Mouse (Mus musculus) pancreas, adult 10 weeks (tissue): ENCODE data around the gene Dkkl1. TPM values are rescaled to one million over a fixed set of nuclear protein-coding genes. Genes with fewer than 3 reads are reported as not detected.

Experiments used
- polyA plus RNA-seq: library from polyadenylated mRNA; stranded (reverse); fragments of 350-450 nt; fragmentation: Illumina TruSeq; extraction: RNeasy Lipid Tissue Mini Kit (QIAGEN cat#74804); gene quantifications from one replicate; pipeline ENCODE4 v1.2.3, GENCODE M21; 2015; ENCODE audit warnings: low read depth, low replicate concordance; ENCODE audit not compliant: insufficient read depth

Gene Dkkl1
- 7.0 TPM for polyA plus RNA-seq

DNA sequence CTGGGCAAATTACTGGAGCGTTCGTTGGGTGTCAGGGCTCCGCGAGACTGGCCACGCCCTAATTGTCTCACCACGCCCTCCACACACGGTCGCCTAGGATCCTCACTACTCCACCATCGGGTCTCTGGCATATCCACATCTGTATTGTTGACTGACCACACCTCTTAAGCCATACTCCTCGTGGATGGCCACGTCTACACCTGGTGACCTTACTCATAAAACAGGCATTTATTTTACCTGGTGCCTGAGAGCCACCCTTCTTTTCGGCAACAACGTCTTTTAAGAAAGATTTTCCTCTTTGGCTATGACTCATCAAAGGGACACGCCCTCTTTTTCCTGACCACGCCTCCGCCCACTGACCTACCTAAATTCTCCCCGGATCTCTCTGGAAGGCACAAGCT lies at the start of gene Dkkl1:
Gene Dkkl1, minus strand, starts transcription at position 297 of the 401 bp plus-strand sequence.

DNA sequence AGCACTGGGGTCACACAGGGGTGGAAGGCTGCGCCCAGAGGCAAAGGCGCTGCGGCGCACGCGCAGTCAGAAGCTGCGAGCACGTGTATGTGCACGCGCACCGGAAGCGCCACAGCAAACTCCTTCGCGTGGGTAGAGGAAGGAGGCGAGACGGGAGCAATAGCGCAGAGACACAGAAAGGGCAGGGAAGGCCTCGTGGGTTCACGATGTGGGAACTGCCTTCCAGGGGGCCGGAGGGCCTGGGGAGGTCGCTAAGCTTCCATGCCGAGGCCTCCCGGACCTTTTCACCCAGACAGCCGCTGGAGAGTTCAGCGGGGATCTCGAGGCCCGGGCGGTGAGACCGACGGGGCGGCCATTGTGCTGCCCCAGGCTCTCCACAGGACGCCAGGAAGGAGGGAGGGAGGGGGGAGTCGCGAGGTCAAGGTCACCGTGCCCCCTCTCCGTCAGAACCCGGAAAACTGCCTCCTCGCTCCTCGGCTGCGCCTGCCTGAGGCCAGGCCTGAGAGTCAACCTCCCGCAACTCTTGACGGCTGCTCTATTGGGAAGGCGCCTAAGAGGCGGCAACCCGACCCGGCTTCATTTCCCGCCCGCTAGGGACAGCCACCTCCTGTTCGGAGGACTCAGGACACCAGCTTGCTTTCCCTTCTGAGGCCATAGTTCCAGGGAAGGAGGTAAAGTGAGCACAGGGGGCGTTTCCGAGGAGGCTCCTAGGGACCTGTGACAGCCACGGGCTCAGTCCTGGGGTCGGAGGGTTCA lies 28.9 kb upstream of the Dkkl1 start, which contains the start of gene Slc6a16:
Gene Slc6a16, plus strand, starts transcription at position 453 of the 756 bp plus-strand sequence.

DNA sequence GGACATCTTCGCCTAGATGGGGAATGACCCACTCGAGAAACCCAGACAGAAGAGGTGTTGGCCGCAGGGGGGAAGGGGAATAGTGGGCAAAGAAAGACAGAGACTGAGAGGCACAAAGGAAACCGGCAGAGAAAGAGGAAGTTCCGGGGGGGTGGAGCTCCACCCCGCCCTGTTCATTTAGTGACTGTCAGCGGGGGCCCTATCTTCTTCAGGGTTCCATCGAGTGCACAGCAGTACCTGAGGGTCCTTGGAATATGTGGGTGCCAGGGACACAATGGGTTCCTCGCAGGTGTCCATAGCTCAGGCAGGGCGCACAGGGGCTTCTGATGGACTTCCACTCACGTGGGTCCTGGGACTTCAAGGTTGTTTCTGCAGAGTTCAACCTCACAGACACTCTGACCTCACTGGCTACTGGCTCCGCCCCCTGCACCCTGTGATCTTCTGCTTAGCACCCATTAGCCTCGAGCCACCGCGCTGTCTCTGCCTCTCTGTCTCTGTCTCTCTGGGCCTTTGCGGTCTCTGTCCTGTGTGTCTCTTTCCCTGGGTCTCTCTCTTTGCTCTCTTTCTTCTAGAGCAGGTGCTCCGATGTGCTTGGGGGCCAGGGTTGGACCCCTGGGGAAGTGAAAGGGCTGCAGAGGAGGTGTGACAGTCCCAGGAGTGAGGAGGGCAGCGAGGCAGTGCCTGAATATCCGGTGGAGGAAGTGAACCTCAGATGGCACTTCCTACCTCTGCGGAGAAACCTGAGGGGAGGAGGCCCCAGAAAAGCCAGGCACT lies 27.0 kb upstream of the Dkkl1 start, which contains the start of gene Cd37:
Gene Cd37, minus strand, starts transcription at position 393 of the 774 bp plus-strand sequence.

DNA sequence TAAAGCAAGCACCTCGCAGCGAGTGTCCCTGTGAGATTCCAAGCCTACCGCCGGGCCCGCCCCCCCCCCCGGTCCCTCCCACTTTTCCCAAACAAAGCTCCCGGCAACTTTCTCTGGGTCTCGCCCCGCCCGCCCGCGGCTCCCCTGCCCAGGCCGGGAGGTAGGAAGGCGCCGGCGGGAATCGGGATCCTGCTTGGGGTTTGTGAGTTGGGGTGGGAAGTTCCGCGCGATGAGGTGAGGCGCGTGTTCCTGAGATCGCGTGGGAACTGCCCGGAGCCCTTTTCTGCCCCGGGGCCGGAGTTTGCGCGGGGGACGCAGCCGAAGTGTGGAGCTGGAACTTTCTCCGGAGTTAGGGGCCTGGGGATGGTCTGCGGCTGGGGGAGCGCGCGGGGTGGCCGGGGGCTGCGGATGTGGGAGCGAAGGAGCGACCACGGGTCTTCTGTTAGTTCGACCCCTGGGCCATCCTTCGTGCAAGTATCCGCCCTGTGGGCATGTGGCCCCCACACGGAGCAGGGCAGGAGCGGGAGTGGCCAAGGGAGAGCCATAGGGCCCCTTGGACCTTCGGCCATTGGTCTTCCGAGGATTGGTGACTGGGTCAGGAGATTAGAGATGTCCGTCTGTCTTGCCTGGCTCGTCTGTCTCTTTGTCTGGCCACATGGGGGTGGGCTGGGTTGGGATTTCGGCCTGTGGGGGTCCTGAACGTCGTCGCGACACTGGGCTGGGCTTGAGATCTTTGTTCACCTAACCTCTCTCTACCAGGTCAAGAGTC lies 3.9 kb upstream of the Dkkl1 start, which contains the start of gene Tead2:
Gene Tead2, plus strand, starts transcription at position 81 of the 769 bp plus-strand sequence.

DNA sequence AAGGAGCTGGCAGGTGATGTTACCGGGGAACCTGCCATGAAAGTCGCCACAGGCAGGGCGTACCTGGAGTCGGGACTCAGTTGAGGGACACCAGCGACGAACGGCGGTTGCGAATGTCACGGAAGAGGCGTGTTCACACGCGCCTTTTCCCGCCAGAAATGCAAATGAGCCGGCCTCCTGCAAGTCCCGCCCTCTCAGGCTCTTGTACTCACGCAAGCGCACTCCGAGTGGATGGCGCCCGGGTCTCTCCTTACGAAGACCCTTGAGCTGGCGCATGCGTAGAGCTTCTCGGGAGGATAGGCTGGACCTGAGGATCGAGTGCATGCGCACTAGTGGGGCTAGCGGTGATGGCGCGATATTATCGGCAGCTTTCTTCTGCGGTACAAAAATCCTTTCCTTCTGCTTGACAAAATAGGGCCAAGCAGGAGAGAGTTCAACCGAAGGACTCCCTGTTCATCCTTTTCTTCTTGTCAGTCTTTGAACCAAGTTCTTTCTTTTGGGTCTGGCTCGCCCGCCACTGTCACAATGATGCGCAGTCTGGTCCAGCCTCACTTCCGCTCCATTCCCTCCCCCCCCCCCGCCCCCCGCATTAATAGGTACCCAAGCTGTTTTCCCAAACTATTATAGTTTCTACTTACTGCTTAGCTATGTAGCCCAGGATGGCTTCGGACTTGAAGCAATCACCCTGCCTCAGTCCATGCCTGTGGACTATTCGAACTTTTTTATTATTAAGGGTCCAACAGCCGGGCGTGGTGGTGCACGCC lies 7.4 kb downstream of the Dkkl1 start, which contains the start of gene Ccdc155:
Gene Ccdc155, minus strand, starts transcription at position 513 of the 764 bp plus-strand sequence.

DNA sequence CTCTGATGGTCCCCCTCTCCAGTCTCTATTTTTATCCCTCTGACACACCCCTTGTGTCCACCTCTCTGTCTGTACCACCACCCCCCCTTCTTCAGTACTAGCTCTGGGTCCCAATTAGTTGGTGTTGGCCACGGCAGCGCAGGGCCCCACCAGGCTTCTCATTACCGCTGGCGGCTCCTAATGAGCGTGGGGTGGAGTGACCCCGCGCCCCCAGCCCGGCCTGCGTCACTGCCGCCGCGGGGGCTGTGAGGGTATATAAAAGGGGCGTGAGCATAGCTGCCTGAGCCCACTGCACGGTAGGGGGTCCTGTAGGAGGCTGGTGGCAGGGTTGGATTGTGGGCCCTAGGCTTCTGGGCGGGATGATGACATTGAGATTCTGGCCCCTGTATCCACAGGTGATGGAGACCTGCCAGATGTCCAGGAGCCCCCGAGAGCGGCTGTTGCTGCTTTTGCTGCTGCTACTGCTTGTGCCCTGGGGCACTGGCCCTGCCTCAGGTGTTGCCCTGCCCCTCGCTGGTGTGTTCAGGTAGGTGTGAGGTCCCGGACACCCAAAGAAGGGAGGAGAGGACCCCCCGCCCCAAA lies 31.0 kb downstream of the Dkkl1 start, which contains the start of gene Pth2:
Gene Pth2, plus strand, starts transcription at position 100 of the 582 bp plus-strand sequence.

DNA sequence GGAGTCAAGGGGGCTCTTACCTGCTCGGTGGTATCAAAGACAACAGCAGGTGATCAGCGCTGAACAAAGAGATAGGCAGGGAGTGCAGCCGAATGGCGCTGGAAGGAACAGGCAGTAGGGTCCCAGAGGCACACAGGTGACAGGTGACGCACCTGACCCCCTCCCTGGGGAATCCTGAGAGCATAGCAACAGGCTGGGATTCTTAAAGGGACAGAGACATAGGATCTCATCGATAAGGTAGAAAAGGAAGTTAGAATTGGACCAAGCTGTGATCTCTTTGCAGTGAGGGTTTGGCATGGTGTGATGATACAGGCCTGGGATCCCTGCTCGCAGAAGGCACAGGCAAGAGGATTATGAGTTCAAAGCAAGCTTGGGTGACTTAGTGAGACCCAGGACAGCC lies 32.5 kb downstream of the Dkkl1 start, which contains the start of gene Gfy:
Gene Gfy, minus strand, starts transcription at position 101 of the 400 bp plus-strand sequence.

DNA sequence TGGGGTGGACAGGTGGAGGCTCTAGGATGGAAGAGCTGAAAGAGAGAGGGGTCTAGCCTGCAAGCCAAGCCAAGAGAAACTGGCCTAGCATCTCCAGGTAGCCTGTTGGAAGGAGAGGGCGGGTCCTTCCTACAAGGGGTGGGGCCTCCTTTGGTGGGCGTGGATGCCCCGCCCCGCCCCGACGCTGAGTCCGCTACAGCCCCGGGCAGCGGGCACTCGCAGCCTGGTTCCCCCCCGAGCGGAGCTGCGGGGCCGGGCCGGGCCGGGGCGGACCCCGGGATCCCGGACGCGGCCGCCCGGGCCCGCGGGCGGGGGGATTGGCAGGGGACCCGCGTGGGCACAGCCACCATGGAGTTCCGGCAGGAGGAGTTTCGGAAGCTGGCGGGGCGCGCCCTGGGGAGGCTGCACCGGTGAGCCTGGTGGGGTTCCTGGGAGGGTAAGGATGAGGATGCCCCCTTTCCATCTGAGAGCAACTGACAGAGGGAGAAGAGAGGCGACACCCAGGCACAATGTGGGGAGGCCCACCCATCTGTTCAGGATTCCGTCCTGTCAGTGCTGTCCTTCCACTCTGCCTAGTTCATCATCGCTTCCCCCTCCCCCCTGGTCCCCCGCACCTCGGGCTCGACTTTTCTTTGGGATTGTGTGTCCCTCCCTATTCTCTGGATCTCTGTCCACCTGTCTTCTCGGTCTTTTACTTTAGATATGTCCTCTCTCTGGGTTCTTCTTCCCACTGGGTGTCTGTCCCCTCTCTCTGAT lies 48.0 kb downstream of the Dkkl1 start, which contains the start of gene Slc17a7:
Gene Slc17a7, plus strand, starts transcription at position 215 of the 756 bp plus-strand sequence.

Other genes starting within 250 kb of the Dkkl1 start
- gene Cpt1c, start 237.3 kb downstream of the Dkkl1 start, polyA plus RNA-seq: 3.9 TPM
- 31.9 TPM for gene Prmt1, start 225.6 kb downstream of the Dkkl1 start, polyA plus RNA-seq
- gene Irf3, start 214.5 kb downstream of the Dkkl1 start, polyA plus RNA-seq: 70.4 TPM
- gene Bcl2l12, start 213.4 kb downstream of the Dkkl1 start, polyA plus RNA-seq: 2.8 TPM
- gene Scaf1, start 195.8 kb downstream of the Dkkl1 start, polyA plus RNA-seq: 17.4 TPM
- gene Rras, start 194.2 kb downstream of the Dkkl1 start, polyA plus RNA-seq: 29.2 TPM
- gene Prr12, start 159.3 kb downstream of the Dkkl1 start, polyA plus RNA-seq: 5.3 TPM
- 12.8 TPM for gene Nosip, start 149.7 kb downstream of the Dkkl1 start, polyA plus RNA-seq
- 13.8 TPM for gene Prrg2, start 149.5 kb downstream of the Dkkl1 start, polyA plus RNA-seq
- gene Rcn3, start 119.9 kb downstream of the Dkkl1 start, polyA plus RNA-seq: 25.7 TPM
- gene Fcgrt, start 108.3 kb downstream of the Dkkl1 start, polyA plus RNA-seq: 25.4 TPM
- gene Rps11, start 87.7 kb downstream of the Dkkl1 start, polyA plus RNA-seq: 500 TPM
- 1,110 TPM for gene Rpl13a, start 83.4 kb downstream of the Dkkl1 start, polyA plus RNA-seq
- gene Gm45713, start 75.9 kb downstream of the Dkkl1 start, polyA plus RNA-seq: 0.61 TPM
- gene Flt3l, start 75.7 kb downstream of the Dkkl1 start, polyA plus RNA-seq: 14.1 TPM
- 8.8 TPM for gene Pih1d1, start 57.8 kb downstream of the Dkkl1 start, polyA plus RNA-seq
- gene Aldh16a1, start 57.6 kb downstream of the Dkkl1 start, polyA plus RNA-seq: 9.4 TPM
- not detected for gene Slc17a7, start 48.2 kb downstream of the Dkkl1 start, polyA plus RNA-seq
- gene Gfy, start 32.6 kb downstream of the Dkkl1 start, polyA plus RNA-seq: not detected
- gene Pth2, start 31.2 kb downstream of the Dkkl1 start, polyA plus RNA-seq: not detected
- not detected for gene Ccdc155, start 7.3 kb downstream of the Dkkl1 start, polyA plus RNA-seq
- gene Tead2, start 3.6 kb upstream of the Dkkl1 start, polyA plus RNA-seq: 98.6 TPM
- 2.7 TPM for gene Cd37, start 27.0 kb upstream of the Dkkl1 start, polyA plus RNA-seq
- not detected for gene Slc6a16, start 28.9 kb upstream of the Dkkl1 start, polyA plus RNA-seq
- not detected for gene Slc6a21, start 65.4 kb upstream of the Dkkl1 start, polyA plus RNA-seq
- gene Trpm4, start 121.6 kb upstream of the Dkkl1 start, polyA plus RNA-seq: 15.2 TPM
- gene Hrc, start 123.1 kb upstream of the Dkkl1 start, polyA plus RNA-seq: 0.89 TPM
- 0.92 TPM for gene Ppfia3, start 154.9 kb upstream of the Dkkl1 start, polyA plus RNA-seq
- gene Lin7b, start 158.4 kb upstream of the Dkkl1 start, polyA plus RNA-seq: 4.4 TPM
- gene Snrnp70, start 183.6 kb upstream of the Dkkl1 start, polyA plus RNA-seq: 230 TPM
- gene Kcna7, start 193.5 kb upstream of the Dkkl1 start, polyA plus RNA-seq: not detected
- not detected for gene Ntf5, start 201.5 kb upstream of the Dkkl1 start, polyA plus RNA-seq
- gene Lhb, start 208.7 kb upstream of the Dkkl1 start, polyA plus RNA-seq: not detected
- 3.9 TPM for gene Gys1, start 222.7 kb upstream of the Dkkl1 start, polyA plus RNA-seq
- 11.0 TPM for gene Ruvbl2, start 225.9 kb upstream of the Dkkl1 start, polyA plus RNA-seq
- 893 TPM for gene Ftl1, start 247.7 kb upstream of the Dkkl1 start, polyA plus RNA-seq